Mouse (Mus musculus): Measurements from ENCODE around the gene H1f0. TPM values are rescaled to one million over a fixed set of nuclear protein-coding genes. Genes with fewer than 3 reads are reported as not detected.
"Not testable (repeated sequence)": the region's sequence is repeated elsewhere in the genome, so short reads cannot be mapped to it uniquely, and the experiment has no call there.

Gene H1f0
- polyA plus RNA-seq, 1 experiment from 2014 or later, result 576 TPM

GRCm38 (mm10) chr15:79000357-79000791 lies 27.9 kb upstream of the H1f0 start:
- peaks cover 23% of the 10 kb centered on the region for H3K36me3 ChIP-seq (ENCODE audit: control insufficient read depth, insufficient read depth, low read length)
- 69% methylated on average over 7 of the region's 7 CpGs for WGBS

GRCm38 (mm10) chr15:79001559-79001958 lies 26.7 kb upstream of the H1f0 start:
- no peak overlapping the region for H3K27ac ChIP-seq (ENCODE audit: low read length)
- H3K4me2 ChIP-seq (ENCODE audit: low read depth, low read length), result no peak overlapping the region
- H3K9ac ChIP-seq (ENCODE audit: low read length), result no peak overlapping the region
- H3K4me1 ChIP-seq (replicated peaks; ENCODE audit: control insufficient read depth, insufficient read depth, low read length), result no peaks in the 10 kb centered on the region
- H3K27me3 ChIP-seq (ENCODE audit: control insufficient read depth, insufficient read depth, low read depth, low read length), result no peaks in the 10 kb centered on the region
- ATAC-seq (ENCODE audit: low read depth), result no peak
- peaks cover 21% of the 10 kb centered on the region for H3K36me3 ChIP-seq (ENCODE audit: control insufficient read depth, insufficient read depth, low read length)
- H3K9me3 ChIP-seq (ENCODE audit: control insufficient read depth, low read length), result no peaks in the 10 kb centered on the region
- no peak overlapping the region for H3K4me3 ChIP-seq (ENCODE audit: low read length)
- 93% methylated on average over 5 of the region's 5 CpGs for WGBS

More at GRCm38 (mm10) chr15:79000357-79000791, 27.9 kb upstream of the H1f0 start:
- ATAC-seq (ENCODE audit: low read depth), result no peak
- Histone ChIP-seq H3K4me1 (replicated peaks; ENCODE audit: control insufficient read depth, insufficient read depth, low read length) (no peaks in the 10 kb centered on the region), H3K9me3 (ENCODE audit: control insufficient read depth, low read length) (no peaks in the 10 kb centered on the region), H3K27ac (ENCODE audit: low read length) (no peak overlapping the region), H3K9ac (ENCODE audit: low read length) (no peak overlapping the region), H3K4me3 (ENCODE audit: low read length) (no peak overlapping the region), H3K27me3 (ENCODE audit: control insufficient read depth, insufficient read depth, low read depth, low read length) (no peaks in the 10 kb centered on the region), H3K4me2 (ENCODE audit: low read depth, low read length) (no peak overlapping the region)

- no peaks in the 10 kb centered on the region for H3K4me1 ChIP-seq (replicated peaks; ENCODE audit: control insufficient read depth, insufficient read depth, low read length)
- WGBS, result 48% methylated on average over 19 of the region's 19 CpGs
- no peak overlapping the region for H3K4me3 ChIP-seq (ENCODE audit: low read length)
- no peak overlapping the region for H3K27ac ChIP-seq (ENCODE audit: low read length)
- no peak overlapping the region for H3K9ac ChIP-seq (ENCODE audit: low read length)
- H3K4me2 ChIP-seq (ENCODE audit: low read depth, low read length), result no peak overlapping the region
- no peaks in the 10 kb centered on the region for H3K9me3 ChIP-seq (ENCODE audit: control insufficient read depth, low read length)
- peaks cover 25% of the 10 kb centered on the region for H3K36me3 ChIP-seq (ENCODE audit: control insufficient read depth, insufficient read depth, low read length)
- ATAC-seq (ENCODE audit: low read depth), result peak; percentile 39; the same call in 1 of the 2 replicates
- no peaks in the 10 kb centered on the region for H3K27me3 ChIP-seq (ENCODE audit: control insufficient read depth, insufficient read depth, low read depth, low read length)
These were observed 26.2 kb upstream of the H1f0 start for GRCm38 (mm10) chr15:79002036-79002435.

GRCm38 (mm10) chr15:79003079-79003478 lies 25.2 kb upstream of the H1f0 start:
- Histone ChIP-seq H3K9ac (ENCODE audit: low read length) (no peak overlapping the region), H3K4me2 (ENCODE audit: low read depth, low read length) (no peak overlapping the region), H3K27ac (ENCODE audit: low read length) (no peak overlapping the region), H3K9me3 (ENCODE audit: control insufficient read depth, low read length) (no peaks in the 10 kb centered on the region), H3K4me3 (ENCODE audit: low read length) (no peak overlapping the region), H3K27me3 (ENCODE audit: control insufficient read depth, insufficient read depth, low read depth, low read length) (no peaks in the 10 kb centered on the region), H3K4me1 (replicated peaks; ENCODE audit: control insufficient read depth, insufficient read depth, low read length) (no peaks in the 10 kb centered on the region), H3K36me3 (ENCODE audit: control insufficient read depth, insufficient read depth, low read length) (peaks cover 26% of the 10 kb centered on the region)
- WGBS, result 80% methylated on average over 3 of the region's 3 CpGs
- ATAC-seq (ENCODE audit: low read depth), result no peak

- 79% methylated on average over 9 of the region's 9 CpGs for WGBS
- Histone ChIP-seq H3K36me3 (ENCODE audit: control insufficient read depth, insufficient read depth, low read length) (peaks cover 26% of the 10 kb centered on the region), H3K9ac (ENCODE audit: low read length) (no peak overlapping the region)
These were observed 22.7 kb upstream of the H1f0 start for GRCm38 (mm10) chr15:79005581-79005980.

GRCm38 (mm10) chr15:79006638-79007037 lies 21.6 kb upstream of the H1f0 start:
- 73% methylated on average over 3 of the region's 3 CpGs for WGBS
- Histone ChIP-seq H3K9me3 (ENCODE audit: control insufficient read depth, low read length) (no peaks in the 10 kb centered on the region), H3K4me1 (replicated peaks; ENCODE audit: control insufficient read depth, insufficient read depth, low read length) (no peaks in the 10 kb centered on the region), H3K27me3 (ENCODE audit: control insufficient read depth, insufficient read depth, low read depth, low read length) (no peaks in the 10 kb centered on the region), H3K9ac (ENCODE audit: low read length) (no peak overlapping the region), H3K27ac (ENCODE audit: low read length) (no peak overlapping the region), H3K36me3 (ENCODE audit: control insufficient read depth, insufficient read depth, low read length) (peaks cover 18% of the 10 kb centered on the region), H3K4me2 (ENCODE audit: low read depth, low read length) (no peak overlapping the region), H3K4me3 (ENCODE audit: low read length) (no peak overlapping the region)
- no peak for ATAC-seq (ENCODE audit: low read depth)

More at GRCm38 (mm10) chr15:79005581-79005980, 22.7 kb upstream of the H1f0 start:
- H3K4me1 ChIP-seq (replicated peaks; ENCODE audit: control insufficient read depth, insufficient read depth, low read length), result no peaks in the 10 kb centered on the region
- H3K27me3 ChIP-seq (ENCODE audit: control insufficient read depth, insufficient read depth, low read depth, low read length), result no peaks in the 10 kb centered on the region
- no peaks in the 10 kb centered on the region for H3K9me3 ChIP-seq (ENCODE audit: control insufficient read depth, low read length)
- H3K27ac ChIP-seq (ENCODE audit: low read length), result no peak overlapping the region
- H3K4me2 ChIP-seq (ENCODE audit: low read depth, low read length), result no peak overlapping the region
- no peak overlapping the region for H3K4me3 ChIP-seq (ENCODE audit: low read length)
- no peak for ATAC-seq (ENCODE audit: low read depth)

- Histone ChIP-seq H3K36me3 (ENCODE audit: control insufficient read depth, insufficient read depth, low read length) (peaks cover 13% of the 10 kb centered on the region), H3K9ac (ENCODE audit: low read length) (no peak overlapping the region)
- WGBS, result 84% methylated on average over 5 of the region's 5 CpGs
These were observed 21.2 kb upstream of the H1f0 start for GRCm38 (mm10) chr15:79007059-79007458.

GRCm38 (mm10) chr15:79007836-79008235 lies 20.4 kb upstream of the H1f0 start:
- H3K4me3 ChIP-seq (ENCODE audit: low read length); H3K27ac ChIP-seq (ENCODE audit: low read length); H3K36me3 ChIP-seq (ENCODE audit: control insufficient read depth, insufficient read depth, low read length); H3K27me3 ChIP-seq (ENCODE audit: control insufficient read depth, insufficient read depth, low read depth, low read length); H3K4me1 ChIP-seq (replicated peaks; ENCODE audit: control insufficient read depth, insufficient read depth, low read length); H3K4me2 ChIP-seq (ENCODE audit: low read depth, low read length); H3K9me3 ChIP-seq (ENCODE audit: control insufficient read depth, low read length); ATAC-seq (ENCODE audit: low read depth); H3K9ac ChIP-seq (ENCODE audit: low read length): not testable (repeated sequence)
- WGBS, result 92% methylated on average over 6 of the region's 6 CpGs

More at GRCm38 (mm10) chr15:79007059-79007458, 21.2 kb upstream of the H1f0 start:
- Histone ChIP-seq H3K27ac (ENCODE audit: low read length) (no peak overlapping the region), H3K27me3 (ENCODE audit: control insufficient read depth, insufficient read depth, low read depth, low read length) (no peaks in the 10 kb centered on the region), H3K9me3 (ENCODE audit: control insufficient read depth, low read length) (no peaks in the 10 kb centered on the region), H3K4me1 (replicated peaks; ENCODE audit: control insufficient read depth, insufficient read depth, low read length) (no peaks in the 10 kb centered on the region), H3K4me2 (ENCODE audit: low read depth, low read length) (no peak overlapping the region), H3K4me3 (ENCODE audit: low read length) (no peak overlapping the region)
- ATAC-seq (ENCODE audit: low read depth), result no peak

GRCm38 (mm10) chr15:79009734-79010133 lies 18.5 kb upstream of the H1f0 start:
- 0 out of 2 replicates have a peak, but pooled peaks cover 5% of the 10 kb centered on the region for H3K36me3 ChIP-seq (ENCODE audit: control insufficient read depth, insufficient read depth, low read length)
- no peak overlapping the region for H3K27ac ChIP-seq (ENCODE audit: low read length)
- H3K4me2 ChIP-seq (ENCODE audit: low read depth, low read length), result no peak overlapping the region
- ATAC-seq (ENCODE audit: low read depth), result no peak
- H3K9ac ChIP-seq (ENCODE audit: low read length), result no peak overlapping the region
- H3K4me1 ChIP-seq (replicated peaks; ENCODE audit: control insufficient read depth, insufficient read depth, low read length), result no peaks in the 10 kb centered on the region
- no peaks in the 10 kb centered on the region for H3K27me3 ChIP-seq (ENCODE audit: control insufficient read depth, insufficient read depth, low read depth, low read length)
- WGBS, result 70% methylated on average over 5 of the region's 5 CpGs
- no peaks in the 10 kb centered on the region for H3K9me3 ChIP-seq (ENCODE audit: control insufficient read depth, low read length)
- H3K4me3 ChIP-seq (ENCODE audit: low read length), result no peak overlapping the region

GRCm38 (mm10) chr15:79011550-79011949 lies 16.7 kb upstream of the H1f0 start:
- no peak overlapping the region for H3K9ac ChIP-seq (ENCODE audit: low read length)
- 55% methylated on average over 10 of the region's 10 CpGs for WGBS

More at GRCm38 (mm10) chr15:79011550-79011949, 16.7 kb upstream of the H1f0 start:
- H3K27ac ChIP-seq (ENCODE audit: low read length), result no peak overlapping the region
- no peaks in the 10 kb centered on the region for H3K9me3 ChIP-seq (ENCODE audit: control insufficient read depth, low read length)
- H3K36me3 ChIP-seq (ENCODE audit: control insufficient read depth, insufficient read depth, low read length), result 0 out of 2 replicates have a peak, but pooled peaks cover 5% of the 10 kb centered on the region
- H3K27me3 ChIP-seq (ENCODE audit: control insufficient read depth, insufficient read depth, low read depth, low read length), result no peaks in the 10 kb centered on the region
- H3K4me3 ChIP-seq (ENCODE audit: low read length), result no peak overlapping the region
- no peak for ATAC-seq (ENCODE audit: low read depth)
- H3K4me1 ChIP-seq (replicated peaks; ENCODE audit: control insufficient read depth, insufficient read depth, low read length), result no peaks in the 10 kb centered on the region
- no peak overlapping the region for H3K4me2 ChIP-seq (ENCODE audit: low read depth, low read length)

Measured in lung, embryonic 16.5 days (tissue).